Mouse (Mus musculus) embryonic facial prominence, embryonic 15.5 days (tissue): ENCODE results near the gene Pdia5. TPM values are rescaled to one million over a fixed set of nuclear protein-coding genes. Genes with fewer than 3 reads are reported as not detected.

ENCODE experiments used
- ATAC-seq: fragments of 200-750 bp; cut with Nextera tagmentation; 2 replicates; pipeline ENCODE4 v1.8.0; 2017; ENCODE audit warnings: low read depth, moderate TSS enrichment; ENCODE audit not compliant: insufficient number of reproducible peaks, low FRiP score, low TSS enrichment
- H3K27ac ChIP-seq: fragments of 300-500 bp; sonication (generic); replicated peaks from 2 replicates; pipeline ENCODE4 v1.5.1; 2015; ENCODE audit warnings: mild to moderate bottlenecking, inconsistent platforms
- H3K27me3 ChIP-seq: fragments of 300-500 bp; sonication (generic); 2 replicates; pipeline ENCODE4 v1.6.1; 2015; ENCODE audit warnings: inconsistent platforms
- H3K36me3 ChIP-seq: fragments of 300-500 bp; sonication (generic); 2 replicates; pipeline ENCODE4 v1.6.1; 2015; ENCODE audit warnings: mild to moderate bottlenecking, inconsistent platforms
- H3K4me1 ChIP-seq: fragments of 300-500 bp; sonication (generic); 2 replicates; pipeline ENCODE4 v1.6.1; 2015; ENCODE audit warnings: inconsistent platforms
- H3K4me2 ChIP-seq: fragments of 300-500 bp; sonication (generic); replicated peaks from 2 replicates; pipeline ENCODE4 v1.6.1; 2015; ENCODE audit warnings: mild to moderate bottlenecking, inconsistent platforms
- H3K4me3 ChIP-seq: fragments of 300-500 bp; sonication (generic); replicated peaks from 2 replicates; pipeline ENCODE4 v1.5.1; 2015; ENCODE audit warnings: mild to moderate bottlenecking, inconsistent platforms
- H3K9ac ChIP-seq: fragments of 300-500 bp; sonication (generic); 2 replicates; pipeline ENCODE4 v1.6.1; 2015; ENCODE audit warnings: inconsistent platforms
- H3K9me3 ChIP-seq: fragments of 300-500 bp; sonication (generic); replicated peaks from 2 replicates; pipeline ENCODE4 v1.6.1; 2016; ENCODE audit warnings: inconsistent platforms
- whole genome bisulfite sequencing: fragments of 180-500 bp; shearing (Covaris S2); methylation state at CpG from one replicate; pipeline ENCODE4 v1.1.7; 2015; 5-methylcytosine and 5-hydroxymethylcytosine counted together
- polyA plus RNA-seq: library from polyadenylated mRNA; unstranded; fragments of >200 nt; fragmentation: Nextera tagmentation; extraction: Ambion mirVana; gene quantifications from 2 replicates; pipeline ENCODE4 v1.2.1, GENCODE M21; 2015

The Pdia5 gene
- polyA plus RNA-seq, 1 experiment from 2014 or later: 47.5 TPM

DNA sequence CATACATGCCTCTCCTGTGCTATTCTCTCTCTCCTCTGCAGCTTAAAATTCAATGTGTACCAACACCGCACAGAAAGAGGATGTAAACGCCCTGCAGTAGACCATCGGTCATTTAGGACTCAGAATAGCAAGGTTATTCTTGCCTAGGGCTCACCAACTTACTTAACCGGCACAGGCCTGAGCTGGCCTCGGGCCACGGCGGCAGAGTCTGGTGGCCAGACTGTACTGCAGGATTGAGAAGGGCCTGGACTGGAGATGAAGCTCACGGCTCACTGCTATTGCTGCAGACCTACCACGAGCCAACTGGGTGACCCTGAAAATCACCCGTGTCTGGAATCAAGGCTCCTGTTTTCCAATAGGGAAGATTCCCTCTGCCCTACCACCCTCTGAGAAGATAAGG, 27.0 kb downstream of the Pdia5 start:
- Histone ChIP-seq H3K4me3 (no peak overlapping the region), H3K27ac (no peak overlapping the region), H3K4me1 (no peaks in the 10 kb centered on the region), H3K27me3 (no peaks in the 10 kb centered on the region), H3K9ac (no peak overlapping the region), H3K36me3 (peaks cover 24% of the 10 kb centered on the region), H3K4me2 (no peak overlapping the region), H3K9me3 (no peaks in the 10 kb centered on the region)
- WGBS: 91% methylated on average over 10 of the region's 10 CpGs
- no peak for ATAC-seq

DNA sequence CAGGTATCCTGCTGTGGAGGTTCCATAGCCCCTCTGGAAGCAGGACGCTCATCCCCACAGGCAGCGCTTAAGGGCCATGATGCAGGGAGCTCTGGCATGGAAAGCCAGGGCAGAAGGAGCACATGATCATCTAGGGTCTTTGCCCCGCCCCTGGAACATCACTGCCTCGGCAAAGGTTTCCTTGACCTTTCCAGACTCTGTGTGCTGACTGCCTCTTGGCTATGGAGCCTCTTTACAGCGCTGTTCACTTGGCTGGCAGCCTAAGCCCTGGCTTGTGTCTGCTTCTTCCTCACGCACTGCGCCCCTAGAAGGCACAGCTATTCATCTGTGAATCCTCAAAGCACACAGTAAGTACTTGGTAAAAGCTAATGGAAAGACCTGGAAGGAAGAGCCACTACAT, 27.7 kb downstream of the Pdia5 start:
- H3K36me3 ChIP-seq: peaks cover 24% of the 10 kb centered on the region
- no peak overlapping the region for H3K4me3 ChIP-seq
- no peaks in the 10 kb centered on the region for H3K4me1 ChIP-seq
- no peak for ATAC-seq
- no peak overlapping the region for H3K9ac ChIP-seq
- no peaks in the 10 kb centered on the region for H3K9me3 ChIP-seq
- 84% methylated on average over 7 of the region's 7 CpGs for WGBS
- H3K27ac ChIP-seq: no peak overlapping the region
- H3K4me2 ChIP-seq: no peak overlapping the region
- no peaks in the 10 kb centered on the region for H3K27me3 ChIP-seq

DNA sequence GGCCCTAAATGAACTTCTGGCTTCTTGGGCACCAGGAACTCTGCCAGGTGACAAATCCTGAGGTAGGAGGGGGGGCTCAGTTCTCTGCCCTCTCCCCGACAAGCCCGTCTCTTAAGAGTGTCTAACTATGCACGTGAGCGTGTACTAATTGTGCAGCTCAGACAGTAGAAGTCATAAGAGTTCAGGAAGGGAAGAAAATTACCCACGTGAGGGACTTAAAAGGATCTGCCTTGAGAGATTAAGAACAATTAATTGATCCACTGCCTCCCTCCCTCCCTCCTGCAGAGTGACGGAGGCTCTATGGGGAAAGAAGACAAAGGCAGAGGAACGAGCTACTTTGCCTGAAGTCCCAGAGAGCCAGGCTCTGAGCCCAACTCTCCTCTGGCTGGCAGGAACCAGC, 31.1 kb downstream of the Pdia5 start:
- H3K36me3 ChIP-seq: peaks cover 27% of the 10 kb centered on the region
- no peak overlapping the region for H3K4me2 ChIP-seq
- ATAC-seq: no peak
- H3K27me3 ChIP-seq: no peaks in the 10 kb centered on the region
- H3K4me1 ChIP-seq: no peaks in the 10 kb centered on the region
- H3K9ac ChIP-seq: no peak overlapping the region
- H3K4me3 ChIP-seq: no peak overlapping the region
- no peaks in the 10 kb centered on the region for H3K9me3 ChIP-seq
- 68% methylated on average over 7 of the region's 7 CpGs for WGBS
- H3K27ac ChIP-seq: no peak overlapping the region

DNA sequence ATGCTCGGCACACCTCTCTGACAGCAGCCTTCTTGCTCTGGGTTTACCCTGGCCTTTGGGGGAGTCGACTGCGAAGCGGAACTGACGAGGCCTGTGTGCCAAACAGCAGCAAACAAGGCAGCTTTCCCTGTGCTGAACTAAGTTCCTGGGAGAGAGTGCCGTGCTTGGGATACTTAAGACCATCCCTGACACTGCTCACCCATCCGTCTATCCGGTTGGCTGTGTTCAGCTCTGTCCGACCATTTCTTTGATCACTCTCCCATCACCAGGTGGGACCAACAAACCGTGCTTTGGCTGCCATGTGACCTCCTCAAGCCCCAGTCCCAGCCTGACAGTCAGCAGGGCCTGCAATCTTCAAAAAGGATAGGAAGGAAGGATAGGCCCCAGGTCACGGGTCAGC, 32.4 kb downstream of the Pdia5 start:
- Histone ChIP-seq H3K36me3 (peaks cover 18% of the 10 kb centered on the region), H3K4me3 (no peak overlapping the region), H3K4me1 (no peaks in the 10 kb centered on the region), H3K27ac (no peak overlapping the region), H3K9ac (no peak overlapping the region), H3K27me3 (no peaks in the 10 kb centered on the region), H3K4me2 (no peak overlapping the region), H3K9me3 (no peaks in the 10 kb centered on the region)
- no peak for ATAC-seq
- WGBS: 84% methylated on average over 11 of the region's 11 CpGs

DNA sequence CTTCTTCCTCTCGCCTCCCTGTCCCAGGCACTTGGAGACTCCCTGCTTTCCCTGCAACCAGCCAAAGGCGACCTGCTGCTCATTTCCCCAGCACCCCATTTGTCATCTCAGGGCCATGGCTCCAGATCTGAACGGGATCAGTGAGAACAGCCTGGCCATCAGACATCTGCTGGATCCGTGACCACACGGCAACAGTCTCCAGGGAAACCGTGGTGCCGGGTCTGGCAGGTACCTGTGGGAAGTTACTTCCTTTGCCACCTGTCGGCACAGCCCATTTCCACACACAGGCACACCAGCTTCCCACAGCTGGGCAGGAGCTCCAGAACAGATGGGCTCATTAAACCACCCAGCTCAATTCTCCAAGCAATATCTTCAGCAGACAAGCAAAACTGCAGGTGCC, 33.2 kb downstream of the Pdia5 start:
- H3K27ac ChIP-seq: no peak overlapping the region
- ATAC-seq: no peak
- no peaks in the 10 kb centered on the region for H3K4me1 ChIP-seq
- no peaks in the 10 kb centered on the region for H3K27me3 ChIP-seq
- H3K4me2 ChIP-seq: no peak overlapping the region
- peaks cover 24% of the 10 kb centered on the region for H3K36me3 ChIP-seq
- no peaks in the 10 kb centered on the region for H3K9me3 ChIP-seq
- H3K4me3 ChIP-seq: no peak overlapping the region
- no peak overlapping the region for H3K9ac ChIP-seq
- 85% methylated on average over 8 of the region's 8 CpGs for WGBS

DNA sequence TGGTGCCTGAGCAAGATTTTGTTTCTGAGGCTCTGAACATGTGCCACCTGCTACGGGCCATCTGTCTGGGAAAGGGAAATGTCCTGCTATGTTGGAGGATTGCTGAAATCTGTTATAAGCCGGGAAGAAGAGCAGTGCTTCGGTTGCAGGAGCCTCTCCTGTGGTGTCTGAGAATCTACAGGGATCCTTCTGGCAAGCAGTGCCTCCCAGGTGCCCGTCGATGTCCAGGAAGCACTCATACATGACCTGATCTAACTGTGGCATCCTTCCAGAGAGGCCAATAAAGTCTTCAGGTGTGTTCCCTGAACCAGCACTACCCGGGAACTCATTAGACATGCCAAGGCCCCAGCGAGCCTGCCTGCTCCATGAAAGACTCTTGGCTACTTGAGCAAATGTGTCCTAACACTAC, 33.7 kb downstream of the Pdia5 start:
- WGBS: 93% methylated on average over 7 of the region's 7 CpGs
- Histone ChIP-seq H3K9me3 (no peaks in the 10 kb centered on the region), H3K27ac (no peak overlapping the region), H3K27me3 (no peaks in the 10 kb centered on the region), H3K9ac (no peak overlapping the region), H3K36me3 (peaks cover 23% of the 10 kb centered on the region), H3K4me1 (no peaks in the 10 kb centered on the region), H3K4me2 (no peak overlapping the region), H3K4me3 (no peak overlapping the region)
- ATAC-seq: no peak

DNA sequence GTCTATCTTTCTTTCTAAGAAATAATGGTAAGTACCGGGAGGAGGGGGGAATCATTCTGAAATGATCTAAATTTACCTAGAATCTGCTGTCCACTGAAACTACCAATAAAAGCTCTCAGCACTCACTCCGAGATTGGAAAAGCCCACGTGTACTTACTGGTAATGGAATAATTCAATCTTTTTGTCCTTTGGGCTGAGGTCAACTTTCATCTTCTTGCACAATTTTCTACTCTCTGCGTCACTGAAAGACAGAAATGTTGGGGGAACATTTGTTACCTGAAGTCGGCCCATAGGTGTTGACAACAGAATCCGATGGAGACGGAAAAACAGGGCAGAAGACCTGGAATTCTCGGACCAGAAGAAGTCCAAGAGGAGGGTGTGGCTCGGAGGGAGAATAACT, 34.4 kb downstream of the Pdia5 start:
- Histone ChIP-seq H3K27ac (no peak overlapping the region), H3K36me3 (peaks cover 20% of the 10 kb centered on the region), H3K4me3 (no peak overlapping the region), H3K27me3 (no peaks in the 10 kb centered on the region), H3K4me1 (no peaks in the 10 kb centered on the region), H3K9me3 (no peaks in the 10 kb centered on the region), H3K9ac (no peak overlapping the region), H3K4me2 (no peak overlapping the region)
- 89% methylated on average over 9 of the region's 9 CpGs for WGBS
- no peak for ATAC-seq

DNA sequence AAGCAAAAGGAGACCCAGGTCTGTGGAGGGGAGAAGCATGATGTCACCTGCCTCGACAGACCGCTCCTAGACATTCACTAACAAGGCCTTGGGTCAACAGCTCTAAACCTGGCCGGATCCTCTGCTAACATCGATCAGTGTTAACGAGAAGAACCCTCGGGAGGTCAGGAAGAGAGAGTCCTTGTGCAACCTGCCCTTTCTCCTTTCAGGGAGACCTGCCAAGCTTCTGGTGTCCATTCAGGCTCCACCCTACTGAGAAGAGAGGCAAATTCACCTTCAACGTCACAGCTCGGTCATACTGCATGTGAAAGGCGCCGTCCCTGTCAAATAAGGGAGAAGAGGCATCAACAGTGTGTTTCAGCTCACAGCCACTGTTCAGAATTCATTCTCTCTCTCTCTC, 34.9 kb downstream of the Pdia5 start:
- Histone ChIP-seq H3K9ac (no peak overlapping the region), H3K27me3 (no peaks in the 10 kb centered on the region), H3K4me2 (no peak overlapping the region), H3K27ac (no peak overlapping the region), H3K36me3 (peaks cover 20% of the 10 kb centered on the region), H3K9me3 (no peaks in the 10 kb centered on the region), H3K4me1 (no peaks in the 10 kb centered on the region), H3K4me3 (no peak overlapping the region)
- WGBS: 93% methylated on average over 10 of the region's 10 CpGs
- ATAC-seq: no peak

DNA sequence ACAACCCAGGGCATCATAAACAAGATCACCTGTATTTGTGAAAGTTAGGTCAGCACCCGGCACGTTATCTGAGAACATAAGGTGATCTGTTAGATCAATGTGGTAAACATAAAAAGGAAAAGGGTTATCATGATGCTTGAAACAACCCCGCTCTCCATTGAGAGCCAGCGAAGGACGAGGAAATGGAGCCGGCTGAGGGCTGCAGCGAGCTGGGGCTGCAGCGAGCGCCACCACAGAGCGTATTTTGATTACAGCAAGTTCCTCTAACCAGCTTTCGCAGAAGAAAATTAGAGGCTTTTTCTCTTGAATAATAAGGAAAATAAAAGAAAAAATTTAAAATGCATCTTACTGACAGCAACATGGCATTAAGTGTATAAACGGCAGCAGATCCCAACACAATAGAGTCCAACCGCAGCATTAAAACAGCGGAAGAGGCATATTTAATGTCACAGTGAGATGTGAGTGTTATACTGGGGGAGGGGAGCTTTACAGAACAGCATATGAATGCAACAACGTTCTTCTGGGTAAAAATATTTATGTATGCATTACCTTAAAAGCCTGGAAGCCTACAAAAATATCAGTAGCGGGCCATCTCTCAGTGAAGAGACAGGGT, 40.5 kb downstream of the Pdia5 start:
- no peak for ATAC-seq
- H3K4me1 ChIP-seq: no peaks in the 10 kb centered on the region
- H3K4me2 ChIP-seq: no peak overlapping the region
- H3K9me3 ChIP-seq: no peaks in the 10 kb centered on the region
- H3K9ac ChIP-seq: no peak overlapping the region
- H3K4me3 ChIP-seq: no peak overlapping the region
- H3K27ac ChIP-seq: no peak overlapping the region
- no peaks in the 10 kb centered on the region for H3K27me3 ChIP-seq
- H3K36me3 ChIP-seq: peaks cover 28% of the 10 kb centered on the region
- WGBS: 88% methylated on average over 16 of the region's 16 CpGs

DNA sequence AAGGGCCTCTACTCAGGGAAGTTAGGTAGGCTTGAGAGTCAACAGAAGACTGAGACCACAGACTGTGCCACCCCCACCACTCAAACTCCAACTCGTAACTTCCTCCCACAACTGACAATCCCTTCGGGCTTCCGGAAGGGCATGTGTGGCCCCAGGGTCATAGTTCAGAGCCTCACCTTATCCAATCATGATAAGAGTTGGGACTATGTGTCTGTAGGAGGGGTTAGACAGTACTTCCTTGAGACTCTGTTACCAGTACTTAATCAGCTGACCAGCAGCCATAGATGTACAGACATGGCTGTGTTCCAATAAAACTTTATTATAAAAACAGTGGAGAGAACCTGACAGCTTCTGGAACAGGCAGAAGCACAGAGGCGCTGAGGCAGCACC, 48.7 kb downstream of the Pdia5 start:
- H3K36me3 ChIP-seq: peaks cover 24% of the 10 kb centered on the region; the same call in 1 of the 2 replicates
- H3K27ac ChIP-seq: no peak overlapping the region
- H3K4me1 ChIP-seq: no peaks in the 10 kb centered on the region
- no peak for ATAC-seq
- no peaks in the 10 kb centered on the region for H3K9me3 ChIP-seq
- no peak overlapping the region for H3K4me2 ChIP-seq
- H3K9ac ChIP-seq: no peak overlapping the region
- H3K4me3 ChIP-seq: no peak overlapping the region
- H3K27me3 ChIP-seq: no peaks in the 10 kb centered on the region
- 91% methylated on average over 4 of the region's 4 CpGs for WGBS

DNA sequence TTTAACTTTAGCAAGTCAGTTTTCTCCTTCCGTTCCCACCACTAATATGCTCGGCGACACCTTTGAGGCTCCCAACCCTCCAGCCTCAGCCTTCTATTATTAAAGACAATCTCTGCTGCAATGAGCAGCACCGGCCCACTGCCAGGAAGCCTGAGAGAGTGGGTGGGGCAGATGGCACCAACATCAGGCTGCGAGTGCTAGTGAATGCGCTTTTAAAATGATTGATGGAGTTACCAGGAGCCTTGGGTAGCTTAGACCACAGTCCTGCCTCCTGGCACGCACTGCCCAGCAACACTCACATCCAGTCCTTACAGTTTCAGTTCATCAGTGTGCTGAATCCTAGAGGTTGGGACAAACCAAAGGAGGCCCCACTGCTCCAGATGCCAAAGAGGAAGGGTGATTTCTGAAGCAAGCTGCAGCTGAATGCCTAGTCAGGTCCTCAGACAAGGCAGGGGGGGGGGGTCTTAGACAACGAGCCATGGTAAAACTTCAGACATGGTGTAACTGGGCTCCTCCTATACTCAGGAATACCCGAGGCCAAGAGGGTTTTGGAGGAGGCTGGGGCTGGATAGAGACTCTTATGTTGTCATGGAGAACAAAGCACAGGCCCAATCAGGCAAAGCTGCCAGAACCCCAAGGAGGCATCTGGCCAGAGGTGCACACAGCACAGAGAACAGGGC, 49.2 kb downstream of the Pdia5 start:
- Histone ChIP-seq H3K36me3 (peaks cover 26% of the 10 kb centered on the region; the same call in 1 of the 2 replicates), H3K27me3 (no peaks in the 10 kb centered on the region), H3K27ac (no peak overlapping the region), H3K9me3 (no peaks in the 10 kb centered on the region), H3K4me3 (no peak overlapping the region), H3K9ac (no peak overlapping the region), H3K4me2 (no peak overlapping the region), H3K4me1 (no peaks in the 10 kb centered on the region)
- ATAC-seq: no peak
- WGBS: 91% methylated on average over 9 of the region's 9 CpGs

DNA sequence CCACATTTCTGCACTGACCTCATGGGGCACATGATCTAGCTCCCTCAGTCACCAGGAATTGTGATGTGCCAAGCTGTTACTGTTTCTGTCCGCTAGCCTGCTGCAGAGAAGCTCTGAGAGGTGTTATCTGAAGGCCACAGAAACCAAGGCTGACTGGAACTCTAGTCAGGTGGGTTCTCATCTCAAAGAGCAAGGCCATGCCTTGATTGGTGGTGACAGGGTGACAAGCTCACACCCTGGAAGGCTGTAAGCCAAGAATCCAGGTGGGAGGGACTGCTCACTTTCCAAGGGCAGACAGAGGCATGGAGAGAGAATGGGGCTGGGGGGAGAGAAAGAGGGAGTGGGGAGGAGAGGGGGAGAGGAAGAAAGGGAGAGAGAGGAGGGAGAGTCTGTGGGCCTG, 51.6 kb downstream of the Pdia5 start:
- no peaks in the 10 kb centered on the region for H3K9me3 ChIP-seq
- no peaks in the 10 kb centered on the region for H3K4me1 ChIP-seq
- WGBS: 83% methylated on average over 1 of the region's 1 CpGs
- H3K9ac ChIP-seq: no peak overlapping the region
- H3K36me3 ChIP-seq: peaks cover 30% of the 10 kb centered on the region
- no peak overlapping the region for H3K27ac ChIP-seq
- no peak overlapping the region for H3K4me2 ChIP-seq
- no peak for ATAC-seq
- no peaks in the 10 kb centered on the region for H3K27me3 ChIP-seq
- no peak overlapping the region for H3K4me3 ChIP-seq
